Mouse (Mus musculus): Measurements from ENCODE around the gene Cdk2ap1. TPM values are rescaled to one million over a fixed set of nuclear protein-coding genes. Genes with fewer than 3 reads are reported as not detected.
"Not testable (repeated sequence)": the region's sequence is repeated elsewhere in the genome, so short reads cannot be mapped to it uniquely, and the experiment has no call there.

Cdk2ap1 gene
- total RNA-seq, 2 experiments from 2014 or later, result 121 to 128 TPM

GRCm38 (mm10) chr5:124300132-124300531 lies 62.8 kb downstream of the Cdk2ap1 start:
- intact Hi-C loops (cut with DNase I), result no loop called here
- DNase-seq, result no peak

GRCm38 (mm10) chr5:124299307-124299706 lies 63.6 kb downstream of the Cdk2ap1 start:
- intact Hi-C loops (cut with DNase I), result loop anchor here (5.0 kb wide), 2 partner anchors 137 to 157 kb away; no protein-coding TSS in a partner anchor

GRCm38 (mm10) chr5:124296475-124296874 lies 66.4 kb downstream of the Cdk2ap1 start:
- DNase-seq, result no peak
- intact Hi-C loops (cut with DNase I), result loop anchor here (5.0 kb wide), 2 partner anchors 134 to 154 kb away; no protein-coding TSS in a partner anchor

More at GRCm38 (mm10) chr5:124299307-124299706, 63.6 kb downstream of the Cdk2ap1 start:
- not testable (repeated sequence) for DNase-seq

Other genes with a start within 250 kb of the Cdk2ap1 start
- gene Arl6ip4, start 247.0 kb downstream of the Cdk2ap1 start, total RNA-seq (2021), result 10 to 100 TPM; 42.8 to 47.6 TPM
- gene Pitpnm2, start 113.3 kb downstream of the Cdk2ap1 start, total RNA-seq (2021), result 10 to 100 TPM; 18.0 to 19.3 TPM
- gene Mphosph9, start 35.1 kb downstream of the Cdk2ap1 start, total RNA-seq (2021), result 1 to 10 TPM; 1.9 to 2.7 TPM
- gene 2810006K23Rik, start 35.0 kb downstream of the Cdk2ap1 start, total RNA-seq (2021), result 1 to 10 TPM; 6.0 to 6.4 TPM
- gene Sbno1, start 62.9 kb upstream of the Cdk2ap1 start, total RNA-seq (2021), result 10 to 100 TPM; 35.4 to 40.5 TPM
- gene Kmt5a, start 76.8 kb upstream of the Cdk2ap1 start, total RNA-seq (2021), result 100 to 1,000 TPM; 182 to 256 TPM
- 1 to 10 TPM; 3.6 to 4.9 TPM for gene Rilpl2, start 115.3 kb upstream of the Cdk2ap1 start, total RNA-seq (2021)
- gene Snrnp35, start 120.1 kb upstream of the Cdk2ap1 start, total RNA-seq (2021), result 10 to 100 TPM; 20.5 to 26.1 TPM
- 100 to 1,000 TPM; 197 to 200 TPM for gene Rilpl1, start 168.3 kb upstream of the Cdk2ap1 start, total RNA-seq (2021)
- 100 to 1,000 TPM; 133 to 145 TPM for gene Tmed2, start 177.6 kb upstream of the Cdk2ap1 start, total RNA-seq (2021)
- gene Ddx55, start 189.8 kb upstream of the Cdk2ap1 start, total RNA-seq (2021), result 1 to 10 TPM; 3.1 to 3.6 TPM
- gene Eif2b1, start 216.0 kb upstream of the Cdk2ap1 start, total RNA-seq (2021), result 10 to 100 TPM; 40.2 to 44.4 TPM
- 10 to 100 TPM; 12.5 to 13.5 TPM for gene Gtf2h3, start 216.1 kb upstream of the Cdk2ap1 start, total RNA-seq (2021)

Data from gastrocnemius, postnatal 36 days (tissue).